Mouse (Mus musculus): ENCODE results near the gene Plcb4.

- no peak for TF ChIP-seq POLR2A (IDR thresholded peaks at IDR 0.05; ENCODE audit: control insufficient read depth, extremely low read depth, insufficient read depth, low read length, poor library complexity)
- no peak for TF ChIP-seq CTCF (IDR thresholded peaks at IDR 0.05; ENCODE audit: borderline replicate concordance, control insufficient read depth, extremely low read depth, insufficient read depth, low read length, poor library complexity)
These were observed 345.0 kb downstream of the Plcb4 start for GRCm38 (mm10) chr2:136003836-136004235.

Measured in thymus, adult 2 months (tissue).